Mouse (Mus musculus): Measurements from ENCODE around the gene Olfr695. TPM values are rescaled to one million over a fixed set of nuclear protein-coding genes. Genes with fewer than 3 reads are reported as not detected.
"Not testable (repeated sequence)": the region's sequence is repeated elsewhere in the genome, so short reads cannot be mapped to it uniquely, and the experiment has no call there.

The Olfr695 gene
- polyA plus RNA-seq, 1 experiment from 2014 or later, result not detected

GRCm38 (mm10) chr7:106711463-106711862 lies 4.7 kb downstream of the Olfr695 start:
- 90% methylated on average over 6 of the region's 6 CpGs for WGBS
- Histone ChIP-seq H3K9me3 (ENCODE audit: control insufficient read depth, low read length) (no peaks in the 10 kb centered on the region), H3K36me3 (ENCODE audit: control insufficient read depth, insufficient read depth, low read length) (no peaks in the 10 kb centered on the region), H3K4me3 (ENCODE audit: low read depth, low read length) (no peak overlapping the region), H3K4me2 (ENCODE audit: low read depth, severe bottlenecking) (no peak overlapping the region), H3K27me3 (ENCODE audit: control insufficient read depth, insufficient read depth, low read length) (no peaks in the 10 kb centered on the region), H3K4me1 (ENCODE audit: control insufficient read depth, insufficient read depth, low read length) (no peaks in the 10 kb centered on the region), H3K9ac (ENCODE audit: low read length) (no peak overlapping the region), H3K27ac (replicated peaks; ENCODE audit: low read depth, low read length) (no peak overlapping the region)
- ATAC-seq (ENCODE audit: insufficient number of reproducible peaks, low FRiP score, low TSS enrichment, low read depth) (no peak), DNase-seq (ENCODE audit: low spot score) (no peak)

- H3K27me3 ChIP-seq (ENCODE audit: control insufficient read depth, insufficient read depth, low read length); H3K9me3 ChIP-seq (ENCODE audit: control insufficient read depth, low read length); DNase-seq (ENCODE audit: low spot score); H3K27ac ChIP-seq (replicated peaks; ENCODE audit: low read depth, low read length); H3K4me2 ChIP-seq (ENCODE audit: low read depth, severe bottlenecking); H3K36me3 ChIP-seq (ENCODE audit: control insufficient read depth, insufficient read depth, low read length); H3K4me1 ChIP-seq (ENCODE audit: control insufficient read depth, insufficient read depth, low read length); H3K4me3 ChIP-seq (ENCODE audit: low read depth, low read length); H3K9ac ChIP-seq (ENCODE audit: low read length); ATAC-seq (ENCODE audit: insufficient number of reproducible peaks, low FRiP score, low TSS enrichment, low read depth): not testable (repeated sequence)
- WGBS, result 92% methylated on average over 10 of the region's 10 CpGs
These were observed 8.5 kb downstream of the Olfr695 start for GRCm38 (mm10) chr7:106707705-106708104.

GRCm38 (mm10) chr7:106696891-106697290 lies 19.3 kb downstream of the Olfr695 start:
- ATAC-seq (ENCODE audit: insufficient number of reproducible peaks, low FRiP score, low TSS enrichment, low read depth) (no peak), DNase-seq (ENCODE audit: low spot score) (no peak)
- Histone ChIP-seq H3K36me3 (ENCODE audit: control insufficient read depth, insufficient read depth, low read length) (no peaks in the 10 kb centered on the region), H3K9ac (ENCODE audit: low read length) (no peak overlapping the region), H3K9me3 (ENCODE audit: control insufficient read depth, low read length) (no peaks in the 10 kb centered on the region), H3K4me3 (ENCODE audit: low read depth, low read length) (no peak overlapping the region), H3K4me1 (ENCODE audit: control insufficient read depth, insufficient read depth, low read length) (no peaks in the 10 kb centered on the region), H3K27me3 (ENCODE audit: control insufficient read depth, insufficient read depth, low read length) (no peaks in the 10 kb centered on the region), H3K4me2 (ENCODE audit: low read depth, severe bottlenecking) (no peak overlapping the region), H3K27ac (replicated peaks; ENCODE audit: low read depth, low read length) (no peak overlapping the region)
- 83% methylated on average over 1 of the region's 1 CpGs for WGBS

- DNase-seq (ENCODE audit: low spot score), result no peak
- WGBS, result 82% methylated on average over 3 of the region's 3 CpGs
- ATAC-seq (ENCODE audit: insufficient number of reproducible peaks, low FRiP score, low TSS enrichment, low read depth), result no peak
These were observed 23.2 kb downstream of the Olfr695 start for GRCm38 (mm10) chr7:106692976-106693375.

GRCm38 (mm10) chr7:106691714-106692113 lies 24.5 kb downstream of the Olfr695 start, which contains the start of gene Olfr694:
Gene Olfr694, minus strand, starts transcription at chr7:106691814.
- Histone ChIP-seq H3K9ac (ENCODE audit: low read length) (no peak within 1 kb of the TSS), H3K4me2 (ENCODE audit: low read depth, severe bottlenecking) (no peak within 1 kb of the TSS), H3K9me3 (ENCODE audit: control insufficient read depth, low read length) (no peaks in the 10 kb centered on the region), H3K36me3 (ENCODE audit: control insufficient read depth, insufficient read depth, low read length) (no peaks in the 10 kb centered on the region), H3K4me1 (ENCODE audit: control insufficient read depth, insufficient read depth, low read length) (no peaks in the 10 kb centered on the region), H3K27ac (replicated peaks; ENCODE audit: low read depth, low read length) (no peak within 1 kb of the TSS), H3K4me3 (ENCODE audit: low read depth, low read length) (no peak within 1 kb of the TSS), H3K27me3 (ENCODE audit: control insufficient read depth, insufficient read depth, low read length) (no peaks in the 10 kb centered on the region)
- DNase-seq (ENCODE audit: low spot score) (no peak), ATAC-seq (ENCODE audit: insufficient number of reproducible peaks, low FRiP score, low TSS enrichment, low read depth) (no peak)
- WGBS, result 95% methylated on average over 1 of the region's 1 CpGs

More at GRCm38 (mm10) chr7:106692976-106693375, 23.2 kb downstream of the Olfr695 start:
- no peak overlapping the region for H3K27ac ChIP-seq (replicated peaks; ENCODE audit: low read depth, low read length)
- H3K9ac ChIP-seq (ENCODE audit: low read length), result no peak overlapping the region
- no peak overlapping the region for H3K4me2 ChIP-seq (ENCODE audit: low read depth, severe bottlenecking)
- no peaks in the 10 kb centered on the region for H3K9me3 ChIP-seq (ENCODE audit: control insufficient read depth, low read length)
- H3K4me1 ChIP-seq (ENCODE audit: control insufficient read depth, insufficient read depth, low read length), result no peaks in the 10 kb centered on the region
- H3K36me3 ChIP-seq (ENCODE audit: control insufficient read depth, insufficient read depth, low read length), result no peaks in the 10 kb centered on the region
- no peaks in the 10 kb centered on the region for H3K27me3 ChIP-seq (ENCODE audit: control insufficient read depth, insufficient read depth, low read length)
- H3K4me3 ChIP-seq (ENCODE audit: low read depth, low read length), result no peak overlapping the region

GRCm38 (mm10) chr7:106685382-106685781 lies 30.8 kb downstream of the Olfr695 start:
- Histone ChIP-seq H3K4me2 (ENCODE audit: low read depth, severe bottlenecking) (no peak overlapping the region), H3K36me3 (ENCODE audit: control insufficient read depth, insufficient read depth, low read length) (no peaks in the 10 kb centered on the region), H3K27me3 (ENCODE audit: control insufficient read depth, insufficient read depth, low read length) (no peaks in the 10 kb centered on the region), H3K4me1 (ENCODE audit: control insufficient read depth, insufficient read depth, low read length) (no peaks in the 10 kb centered on the region), H3K9me3 (ENCODE audit: control insufficient read depth, low read length) (no peaks in the 10 kb centered on the region), H3K9ac (ENCODE audit: low read length) (no peak overlapping the region), H3K4me3 (ENCODE audit: low read depth, low read length) (no peak overlapping the region), H3K27ac (replicated peaks; ENCODE audit: low read depth, low read length) (no peak overlapping the region)
- ATAC-seq (ENCODE audit: insufficient number of reproducible peaks, low FRiP score, low TSS enrichment, low read depth), result no peak
- DNase-seq (ENCODE audit: low spot score), result no peak
- WGBS, result 90% methylated on average over 2 of the region's 2 CpGs

GRCm38 (mm10) chr7:106680484-106680883 lies 35.7 kb downstream of the Olfr695 start, which contains the start of gene Olfr693:
Gene Olfr693, minus strand, starts transcription at chr7:106680584.
- H3K36me3 ChIP-seq (ENCODE audit: control insufficient read depth, insufficient read depth, low read length), result no peaks in the 10 kb centered on the region
- no peak for DNase-seq (ENCODE audit: low spot score)

More at GRCm38 (mm10) chr7:106680484-106680883, 35.7 kb downstream of the Olfr695 start, which contains the start of gene Olfr693:
- no peak for ATAC-seq (ENCODE audit: insufficient number of reproducible peaks, low FRiP score, low TSS enrichment, low read depth)
- Histone ChIP-seq H3K27me3 (ENCODE audit: control insufficient read depth, insufficient read depth, low read length) (no peaks in the 10 kb centered on the region), H3K4me3 (ENCODE audit: low read depth, low read length) (no peak within 1 kb of the TSS), H3K4me1 (ENCODE audit: control insufficient read depth, insufficient read depth, low read length) (no peaks in the 10 kb centered on the region), H3K27ac (replicated peaks; ENCODE audit: low read depth, low read length) (no peak within 1 kb of the TSS), H3K4me2 (ENCODE audit: low read depth, severe bottlenecking) (no peak within 1 kb of the TSS), H3K9me3 (ENCODE audit: control insufficient read depth, low read length) (no peaks in the 10 kb centered on the region), H3K9ac (ENCODE audit: low read length) (no peak within 1 kb of the TSS)

Other genes starting within 250 kb of the Olfr695 start
- gene Olfr693, start 35.8 kb downstream of the Olfr695 start, polyA plus RNA-seq (2014; fragmentation: Nextera tagmentation; extraction: Ambion mirVana), result not detected in 2 replicates
- not detected in 2 replicates for gene Olfr694, start 24.6 kb downstream of the Olfr695 start, polyA plus RNA-seq (2014; fragmentation: Nextera tagmentation; extraction: Ambion mirVana)
- gene Olfr697, start 26.0 kb upstream of the Olfr695 start, polyA plus RNA-seq (2014; fragmentation: Nextera tagmentation; extraction: Ambion mirVana), result not detected in 2 replicates
- gene Olfr698, start 39.0 kb upstream of the Olfr695 start, polyA plus RNA-seq (2014; fragmentation: Nextera tagmentation; extraction: Ambion mirVana), result not detected in 2 replicates
- not detected in 2 replicates for gene Olfr699, start 76.8 kb upstream of the Olfr695 start, polyA plus RNA-seq (2014; fragmentation: Nextera tagmentation; extraction: Ambion mirVana)
- not detected in 2 replicates for gene Olfr700, start 92.4 kb upstream of the Olfr695 start, polyA plus RNA-seq (2014; fragmentation: Nextera tagmentation; extraction: Ambion mirVana)
- gene Olfr701, start 97.7 kb upstream of the Olfr695 start, polyA plus RNA-seq (2014; fragmentation: Nextera tagmentation; extraction: Ambion mirVana), result not detected in 2 replicates
- gene Olfr702, start 117.5 kb upstream of the Olfr695 start, polyA plus RNA-seq (2014; fragmentation: Nextera tagmentation; extraction: Ambion mirVana), result not detected in 2 replicates
- not detected in 2 replicates for gene Olfr703, start 127.0 kb upstream of the Olfr695 start, polyA plus RNA-seq (2014; fragmentation: Nextera tagmentation; extraction: Ambion mirVana)
- gene Olfr704, start 146.8 kb upstream of the Olfr695 start, polyA plus RNA-seq (2014; fragmentation: Nextera tagmentation; extraction: Ambion mirVana), result not detected in 2 replicates
- not detected in 2 replicates for gene Olfr705, start 160.5 kb upstream of the Olfr695 start, polyA plus RNA-seq (2014; fragmentation: Nextera tagmentation; extraction: Ambion mirVana)
- not detected in 2 replicates for gene Olfr706, start 171.8 kb upstream of the Olfr695 start, polyA plus RNA-seq (2014; fragmentation: Nextera tagmentation; extraction: Ambion mirVana)
- gene Olfr707, start 184.8 kb upstream of the Olfr695 start, polyA plus RNA-seq (2014; fragmentation: Nextera tagmentation; extraction: Ambion mirVana), result not detected in 2 replicates
- not detected in 2 replicates for gene Olfr1532-ps1, start 191.6 kb upstream of the Olfr695 start, polyA plus RNA-seq (2014; fragmentation: Nextera tagmentation; extraction: Ambion mirVana)
- not detected in 2 replicates for gene Olfr709-ps1, start 215.8 kb upstream of the Olfr695 start, polyA plus RNA-seq (2014; fragmentation: Nextera tagmentation; extraction: Ambion mirVana)
- gene Olfr710, start 231.9 kb upstream of the Olfr695 start, polyA plus RNA-seq (2014; fragmentation: Nextera tagmentation; extraction: Ambion mirVana), result not detected in 2 replicates
- gene Olfr6, start 247.5 kb upstream of the Olfr695 start, polyA plus RNA-seq (2014; fragmentation: Nextera tagmentation; extraction: Ambion mirVana), result not detected in 2 replicates